Mouse (Mus musculus): ENCODE data around the gene Crtc3. TPM values are rescaled to one million over a fixed set of nuclear protein-coding genes. Genes with fewer than 3 reads are reported as not detected.

Gene Crtc3
- total and polyA plus RNA-seq, 2 experiments from 2014 or later = 14.2 to 14.8 TPM

DNA sequence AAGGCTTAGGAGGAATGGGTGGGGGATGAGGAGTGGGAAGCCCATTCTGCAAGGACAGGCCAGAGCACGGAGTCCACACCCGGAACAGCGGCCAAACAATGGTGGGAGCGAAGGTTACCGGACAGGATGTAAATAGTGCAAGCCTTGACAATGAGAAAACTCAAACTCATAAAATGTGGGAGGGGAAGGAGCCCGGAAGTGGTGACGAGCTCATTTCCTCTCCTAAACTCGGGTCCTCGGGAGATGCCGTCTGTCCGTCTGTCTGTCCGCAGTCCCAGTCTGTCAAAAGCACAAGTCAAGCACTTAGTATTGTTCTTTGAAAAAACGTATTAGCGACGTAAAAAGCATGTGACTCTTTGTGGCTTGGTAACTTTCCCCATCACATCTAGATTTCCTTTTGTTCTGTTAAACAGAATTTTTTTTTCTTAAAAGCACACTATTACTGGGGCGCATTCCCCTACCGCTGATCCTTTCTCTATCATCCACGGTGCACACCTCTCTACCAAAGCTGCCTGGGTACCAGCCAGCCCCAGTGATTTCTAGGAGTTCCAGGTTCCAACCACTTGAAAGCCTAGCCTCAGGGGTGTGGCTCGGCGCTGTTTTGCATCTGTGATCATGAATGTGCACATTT is 105.7 kb downstream of the Crtc3 start:
- H3K27me3 ChIP-seq (ENCODE audit: insufficient read depth, low read length) = no peaks in the 10 kb centered on the region
- H3K27ac ChIP-seq (ENCODE audit: low read depth, low read length) = no peak overlapping the region
- H3K4me2 ChIP-seq (ENCODE audit: low read depth) = no peak overlapping the region
- DNase-seq (no peak), ATAC-seq (no peak)
- H3K4me1 ChIP-seq (ENCODE audit: insufficient read depth) = no peaks in the 10 kb centered on the region
- H3K9me3 ChIP-seq (ENCODE audit: low read length) = no peaks in the 10 kb centered on the region
- 73% methylated on average over 20 of the region's 20 CpGs for WGBS
- H3K9ac ChIP-seq = no peak overlapping the region
- no peak for TF ChIP-seq CTCF (IDR thresholded peaks at IDR 0.05; ENCODE audit: low read depth)
- H3K36me3 ChIP-seq (ENCODE audit: insufficient read depth) = no peaks in the 10 kb centered on the region
- no peak overlapping the region for H3K4me3 ChIP-seq (ENCODE audit: low read depth, low read length)

DNA sequence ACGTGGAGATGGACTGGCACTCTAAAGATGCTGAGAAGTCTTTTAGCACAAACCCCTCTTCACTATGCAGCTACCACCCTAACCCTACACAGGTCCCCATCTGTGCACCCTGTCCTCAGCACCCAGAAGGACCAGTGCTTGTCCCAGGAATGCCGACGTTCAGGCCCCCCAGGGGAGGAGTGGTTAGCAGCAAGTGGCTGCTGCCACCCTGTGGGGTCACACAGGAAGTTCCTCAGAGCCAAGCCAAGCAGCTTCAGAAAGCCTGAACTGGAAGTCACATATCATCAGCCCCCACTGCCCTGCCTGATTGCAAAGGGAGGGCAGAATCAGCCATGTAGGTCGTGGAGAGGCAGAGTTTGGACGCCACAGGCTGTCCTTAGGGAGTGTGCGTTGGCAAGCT is 108.3 kb downstream of the Crtc3 start:
- DNase-seq = no peak
- Histone ChIP-seq H3K27me3 (ENCODE audit: insufficient read depth, low read length) (no peaks in the 10 kb centered on the region), H3K36me3 (ENCODE audit: insufficient read depth) (no peaks in the 10 kb centered on the region), H3K9me3 (ENCODE audit: low read length) (no peaks in the 10 kb centered on the region), H3K4me1 (ENCODE audit: insufficient read depth) (no peaks in the 10 kb centered on the region), H3K27ac (ENCODE audit: low read depth, low read length) (no peak overlapping the region), H3K4me3 (ENCODE audit: low read depth, low read length) (no peak overlapping the region), H3K4me2 (ENCODE audit: low read depth) (no peak overlapping the region), H3K9ac (no peak overlapping the region)
- TF ChIP-seq CTCF (IDR thresholded peaks at IDR 0.05; ENCODE audit: low read depth) = peak; percentile 80
- ATAC-seq = 0 out of 2 replicates have a peak, but pooled peaks have one; percentile 26
- 32% methylated on average over 6 of the region's 6 CpGs for WGBS

DNA sequence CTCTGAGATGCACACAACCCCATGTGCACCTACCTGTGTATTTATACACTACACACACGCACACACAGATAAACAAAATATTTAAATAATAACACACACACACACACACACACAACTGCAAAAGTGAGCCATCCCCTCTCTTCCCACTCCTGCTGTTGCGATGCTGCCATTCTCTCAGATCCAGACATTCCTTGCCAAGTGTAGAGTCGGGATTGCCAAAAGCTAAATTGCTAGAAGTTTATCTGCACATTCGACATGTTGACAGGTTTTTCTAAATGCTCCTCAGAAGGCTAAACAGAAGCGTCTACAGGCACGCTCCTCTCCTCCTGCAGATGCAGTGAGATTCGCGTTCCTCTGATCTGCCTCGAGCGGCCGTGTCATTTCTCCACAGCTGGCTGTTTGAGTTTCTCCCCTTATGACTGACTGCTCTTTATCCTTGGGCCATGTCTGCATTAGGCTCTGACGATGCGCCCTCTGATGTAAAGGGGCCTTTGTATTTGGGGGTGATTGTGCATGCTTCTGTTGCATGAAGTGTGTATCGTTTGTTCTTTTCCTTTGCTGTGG is 111.2 kb downstream of the Crtc3 start:
- no peaks in the 10 kb centered on the region for H3K9me3 ChIP-seq (ENCODE audit: low read length)

DNA sequence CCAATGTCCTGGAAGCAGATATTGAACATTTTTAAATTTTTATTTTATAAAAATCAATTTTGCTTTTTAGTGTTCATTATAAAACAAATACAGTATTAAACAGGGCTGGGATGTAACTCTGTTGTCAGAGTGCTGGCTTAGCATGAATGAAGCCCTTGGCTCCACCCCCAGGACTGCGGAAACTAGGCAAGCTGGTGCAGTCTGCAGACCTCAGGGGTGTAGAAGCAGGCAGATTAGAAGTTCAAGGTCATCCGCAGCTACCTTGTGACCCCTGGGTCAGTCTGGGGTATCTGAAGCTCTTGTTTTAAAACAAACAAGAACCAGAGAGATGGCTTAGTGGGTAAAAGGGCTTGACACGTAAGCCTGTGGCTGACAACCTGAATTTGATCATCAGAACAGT is 112.1 kb downstream of the Crtc3 start:
- Histone ChIP-seq H3K4me1 (ENCODE audit: insufficient read depth) (no peaks in the 10 kb centered on the region), H3K36me3 (ENCODE audit: insufficient read depth) (no peaks in the 10 kb centered on the region), H3K4me3 (ENCODE audit: low read depth, low read length) (no peak overlapping the region), H3K4me2 (ENCODE audit: low read depth) (no peak overlapping the region), H3K9ac (no peak overlapping the region), H3K27ac (ENCODE audit: low read depth, low read length) (no peak overlapping the region), H3K27me3 (ENCODE audit: insufficient read depth, low read length) (no peaks in the 10 kb centered on the region), H3K9me3 (ENCODE audit: low read length) (no peaks in the 10 kb centered on the region)
- ATAC-seq = no peak
- TF ChIP-seq CTCF (IDR thresholded peaks at IDR 0.05; ENCODE audit: low read depth) = no peak
- no peak for DNase-seq
- 70% methylated on average over 3 of the region's 3 CpGs for WGBS

More for the DNA sequence above, 111.2 kb downstream of the Crtc3 start:
- no peak for TF ChIP-seq CTCF (IDR thresholded peaks at IDR 0.05; ENCODE audit: low read depth)
- Histone ChIP-seq H3K36me3 (ENCODE audit: insufficient read depth) (no peaks in the 10 kb centered on the region), H3K27me3 (ENCODE audit: insufficient read depth, low read length) (no peaks in the 10 kb centered on the region), H3K27ac (ENCODE audit: low read depth, low read length) (peak overlapping the region; percentile 2; the same call in 1 of the 2 replicates), H3K4me3 (ENCODE audit: low read depth, low read length) (no peak overlapping the region), H3K4me2 (ENCODE audit: low read depth) (no peak overlapping the region), H3K9ac (no peak overlapping the region), H3K4me1 (ENCODE audit: insufficient read depth) (no peaks in the 10 kb centered on the region)
- DNase-seq (peak; percentile 72), ATAC-seq (peak; percentile 72)
- WGBS = 42% methylated on average over 14 of the region's 14 CpGs

DNA sequence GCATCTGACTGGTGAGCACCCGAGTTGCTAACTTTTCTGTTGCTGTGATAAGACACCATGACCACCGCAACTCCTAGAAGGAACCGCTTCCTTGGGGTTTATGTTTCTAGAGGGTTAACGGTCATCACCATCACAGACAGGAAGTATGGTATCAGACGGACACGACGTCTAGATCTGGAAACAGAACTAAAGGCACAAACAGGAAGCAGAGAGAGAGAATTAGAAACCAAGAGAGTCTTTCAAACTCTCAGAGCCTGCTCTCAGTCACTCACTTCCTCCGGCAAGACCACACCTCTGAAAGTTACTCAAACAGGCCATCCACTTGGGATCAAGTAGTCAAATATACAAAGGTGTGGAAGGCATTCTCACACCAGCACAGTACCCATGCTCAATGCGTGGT is 112.9 kb downstream of the Crtc3 start:
- ATAC-seq (no peak), DNase-seq (no peak)
- Histone ChIP-seq H3K27me3 (ENCODE audit: insufficient read depth, low read length) (no peaks in the 10 kb centered on the region), H3K9me3 (ENCODE audit: low read length) (no peaks in the 10 kb centered on the region), H3K36me3 (ENCODE audit: insufficient read depth) (no peaks in the 10 kb centered on the region), H3K27ac (ENCODE audit: low read depth, low read length) (no peak overlapping the region), H3K4me1 (ENCODE audit: insufficient read depth) (no peaks in the 10 kb centered on the region), H3K4me3 (ENCODE audit: low read depth, low read length) (no peak overlapping the region), H3K4me2 (ENCODE audit: low read depth) (no peak overlapping the region), H3K9ac (no peak overlapping the region)
- TF ChIP-seq CTCF (IDR thresholded peaks at IDR 0.05; ENCODE audit: low read depth) = no peak
- WGBS = 92% methylated on average over 9 of the region's 9 CpGs

DNA sequence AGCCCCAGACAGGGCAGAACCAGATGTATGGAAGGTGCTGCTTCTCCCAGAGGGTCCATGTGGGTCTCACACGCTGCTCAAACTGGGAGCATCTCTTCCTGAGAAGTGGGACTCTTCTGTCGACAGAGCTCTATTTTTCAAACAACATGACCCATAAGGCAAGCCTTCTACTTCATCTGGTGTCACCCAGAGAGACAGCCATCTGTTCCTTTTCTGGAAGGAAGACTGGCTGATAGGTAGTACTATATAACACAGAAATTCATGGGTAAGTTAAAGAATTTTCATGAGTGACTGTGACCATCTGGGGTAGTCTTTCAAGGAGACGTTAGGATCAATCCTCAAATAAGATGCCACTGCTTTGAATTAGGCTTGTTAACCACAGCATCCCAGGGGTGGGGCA is 115.6 kb downstream of the Crtc3 start:
- no peak for TF ChIP-seq CTCF (IDR thresholded peaks at IDR 0.05; ENCODE audit: low read depth)
- Histone ChIP-seq H3K4me2 (ENCODE audit: low read depth) (no peak overlapping the region), H3K27ac (ENCODE audit: low read depth, low read length) (no peak overlapping the region), H3K4me1 (ENCODE audit: insufficient read depth) (no peaks in the 10 kb centered on the region), H3K27me3 (ENCODE audit: insufficient read depth, low read length) (no peaks in the 10 kb centered on the region), H3K4me3 (ENCODE audit: low read depth, low read length) (no peak overlapping the region), H3K9ac (no peak overlapping the region), H3K36me3 (ENCODE audit: insufficient read depth) (no peaks in the 10 kb centered on the region), H3K9me3 (ENCODE audit: low read length) (no peaks in the 10 kb centered on the region)
- DNase-seq = no peak
- WGBS = 50% methylated on average over 3 of the region's 3 CpGs
- peak; percentile 32; the same call in 1 of the 2 replicates for ATAC-seq

DNA sequence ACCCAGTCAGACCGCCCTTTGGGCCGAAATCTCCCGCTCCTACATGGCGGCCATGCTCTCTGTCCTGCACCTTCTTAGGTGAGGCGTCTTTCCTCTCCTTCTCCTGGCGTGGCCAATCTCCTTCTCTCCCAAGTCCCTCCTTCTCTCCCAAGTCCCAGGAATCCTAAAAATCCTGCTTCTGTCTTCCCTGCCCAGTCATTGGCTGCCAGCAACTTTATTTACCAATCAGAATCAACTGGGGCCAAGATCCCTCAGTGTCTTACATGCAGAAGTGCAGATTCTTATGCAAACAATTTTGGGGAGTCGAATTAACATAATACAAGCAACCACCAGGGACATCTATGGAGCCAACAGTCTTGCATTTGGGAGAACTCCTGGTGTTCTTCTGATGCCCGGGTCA is 120.7 kb downstream of the Crtc3 start:
- no peak for ATAC-seq
- Histone ChIP-seq H3K9me3 (ENCODE audit: low read length) (no peaks in the 10 kb centered on the region), H3K27me3 (ENCODE audit: insufficient read depth, low read length) (no peaks in the 10 kb centered on the region), H3K4me3 (ENCODE audit: low read depth, low read length) (no peak overlapping the region), H3K27ac (ENCODE audit: low read depth, low read length) (no peak overlapping the region), H3K9ac (no peak overlapping the region), H3K4me1 (ENCODE audit: insufficient read depth) (no peaks in the 10 kb centered on the region), H3K36me3 (ENCODE audit: insufficient read depth) (no peaks in the 10 kb centered on the region), H3K4me2 (ENCODE audit: low read depth) (no peak overlapping the region)
- whole genome bisulfite sequencing = 83% methylated on average over 8 of the region's 8 CpGs
- DNase-seq = no peak
- no peak for TF ChIP-seq CTCF (IDR thresholded peaks at IDR 0.05; ENCODE audit: low read depth)

Data from forebrain, postnatal 0 days (tissue).